Mouse (Mus musculus) testis, postnatal 14 days (tissue): ENCODE results near the gene Blnk.

Experiments used
- DNase-seq: peaks from one replicate; pipeline ENCODE4 v3.0.0; 2021; ENCODE audit warnings: low spot score

Gene Blnk

GRCm38 (mm10) chr19:40994057-40994585 lies at the start of gene Blnk:
Blnk (minus strand) TSS chr19:40994535.
- DNase-seq: peak; percentile 21

GRCm38 (mm10) chr19:41039110-41039509 lies 44.8 kb upstream of the Blnk start:
- DNase-seq: no peak

- DNase-seq: no peak
Measured at GRCm38 (mm10) chr19:41035809-41036551, 41.6 kb upstream of the Blnk start.

GRCm38 (mm10) chr19:41031869-41032268 lies 37.5 kb upstream of the Blnk start:
- DNase-seq: no peak

- no peak for DNase-seq
Measured at GRCm38 (mm10) chr19:41031009-41031408, 36.7 kb upstream of the Blnk start.

- no peak for DNase-seq
Measured at GRCm38 (mm10) chr19:41030161-41030560, 35.8 kb upstream of the Blnk start.

GRCm38 (mm10) chr19:41029219-41029618 lies 34.9 kb upstream of the Blnk start, which contains the start of gene Dntt:
Dntt (plus strand) TSS chr19:41029275.
- DNase-seq: no peak

GRCm38 (mm10) chr19:41027601-41028000 lies 33.3 kb upstream of the Blnk start:
- DNase-seq: no peak

- DNase-seq: no peak
Measured at GRCm38 (mm10) chr19:41027024-41027423, 32.7 kb upstream of the Blnk start.

GRCm38 (mm10) chr19:41026551-41026950 lies 32.2 kb upstream of the Blnk start:
- DNase-seq: no peak

GRCm38 (mm10) chr19:41022244-41022643 lies 27.9 kb upstream of the Blnk start:
- no peak for DNase-seq

- no peak for DNase-seq
Measured at GRCm38 (mm10) chr19:41020537-41020936, 26.2 kb upstream of the Blnk start.

GRCm38 (mm10) chr19:41019164-41019675 lies 24.9 kb upstream of the Blnk start:
- DNase-seq: no peak

GRCm38 (mm10) chr19:41015951-41016716 lies 21.8 kb upstream of the Blnk start:
- DNase-seq: peak; percentile 19

- no peak for DNase-seq
Measured at GRCm38 (mm10) chr19:41014003-41014402, 19.7 kb upstream of the Blnk start.

- DNase-seq: no peak
Measured at GRCm38 (mm10) chr19:41013591-41013990, 19.3 kb upstream of the Blnk start.

- no peak for DNase-seq
Measured at GRCm38 (mm10) chr19:41011676-41012075, 17.3 kb upstream of the Blnk start.

- DNase-seq: no peak
Measured at GRCm38 (mm10) chr19:41008674-41009395, 14.5 kb upstream of the Blnk start.

- no peak for DNase-seq
Measured at GRCm38 (mm10) chr19:41007733-41008132, 13.4 kb upstream of the Blnk start.

- no peak for DNase-seq
Measured at GRCm38 (mm10) chr19:41007326-41007725, 13.0 kb upstream of the Blnk start.

GRCm38 (mm10) chr19:41006621-41007020 lies 12.3 kb upstream of the Blnk start:
- DNase-seq: no peak

- DNase-seq: no peak
Measured at GRCm38 (mm10) chr19:41003694-41004315, 9.5 kb upstream of the Blnk start.
